Mouse (Mus musculus): Measurements from ENCODE around the gene Cdk5r1.
A peak's percentile ranks its signal among the peaks of the same experiment; 100 is the strongest.

GRCm38 (mm10) chr11:80477341-80478199, 747 bp downstream of the Cdk5r1 start:
- no peak for TF ChIP-seq CTCF (IDR thresholded peaks at IDR 0.05; ENCODE audit: control insufficient read depth, insufficient read depth, low read length)
- TF ChIP-seq POLR2A (IDR thresholded peaks at IDR 0.05; ENCODE audit: borderline replicate concordance, control insufficient read depth, low read depth, low read length): peak; percentile 9; the same call in 1 of the 2 replicates

All from bone marrow, adult 2 months (tissue).